Mouse (Mus musculus) G1E (cell line): ENCODE measurements at regions not wholly inside any gene's neighbourhood (a gene's known extent, or its start where the extent isn't known, plus 50 kb on each side); places are given as distances from the start of the nearest gene placed in this dataset.

Source experiments
- CTCF ChIP-seq: IDR thresholded peaks from 2 replicates; pipeline ENCODE4 v1.5.1; 2012; ENCODE audit warnings: low read depth, low read length, inconsistent platforms, mixed read lengths
- GATA1 ChIP-seq: IDR thresholded peaks from 2 replicates; pipeline ENCODE4 v1.6.1; 2012; ENCODE audit warnings: borderline replicate concordance, low read length, inconsistent platforms, mixed read lengths
- POLR2AphosphoS5 ChIP-seq: IDR thresholded peaks from 2 replicates; pipeline ENCODE4 v1.6.1; 2012; ENCODE audit warnings: low read depth, low read length, inconsistent platforms; ENCODE audit not compliant: insufficient replicate concordance
- TAL1 ChIP-seq: conservative IDR thresholded peaks from 2 replicates; pipeline ENCODE4 v1.6.1; 2012; ENCODE audit warnings: low read depth, low read length, inconsistent platforms, mixed read lengths

GRCm38 (mm10) chr14:25015288-25016238 is 443.4 kb upstream of the Zmiz1 start:
- TF ChIP-seq CTCF (no peak), POLR2AphosphoS5 (no peak), TAL1 (no peak), GATA1 (no peak)
